Mouse (Mus musculus): ENCODE data around the gene Kras.

DNA sequence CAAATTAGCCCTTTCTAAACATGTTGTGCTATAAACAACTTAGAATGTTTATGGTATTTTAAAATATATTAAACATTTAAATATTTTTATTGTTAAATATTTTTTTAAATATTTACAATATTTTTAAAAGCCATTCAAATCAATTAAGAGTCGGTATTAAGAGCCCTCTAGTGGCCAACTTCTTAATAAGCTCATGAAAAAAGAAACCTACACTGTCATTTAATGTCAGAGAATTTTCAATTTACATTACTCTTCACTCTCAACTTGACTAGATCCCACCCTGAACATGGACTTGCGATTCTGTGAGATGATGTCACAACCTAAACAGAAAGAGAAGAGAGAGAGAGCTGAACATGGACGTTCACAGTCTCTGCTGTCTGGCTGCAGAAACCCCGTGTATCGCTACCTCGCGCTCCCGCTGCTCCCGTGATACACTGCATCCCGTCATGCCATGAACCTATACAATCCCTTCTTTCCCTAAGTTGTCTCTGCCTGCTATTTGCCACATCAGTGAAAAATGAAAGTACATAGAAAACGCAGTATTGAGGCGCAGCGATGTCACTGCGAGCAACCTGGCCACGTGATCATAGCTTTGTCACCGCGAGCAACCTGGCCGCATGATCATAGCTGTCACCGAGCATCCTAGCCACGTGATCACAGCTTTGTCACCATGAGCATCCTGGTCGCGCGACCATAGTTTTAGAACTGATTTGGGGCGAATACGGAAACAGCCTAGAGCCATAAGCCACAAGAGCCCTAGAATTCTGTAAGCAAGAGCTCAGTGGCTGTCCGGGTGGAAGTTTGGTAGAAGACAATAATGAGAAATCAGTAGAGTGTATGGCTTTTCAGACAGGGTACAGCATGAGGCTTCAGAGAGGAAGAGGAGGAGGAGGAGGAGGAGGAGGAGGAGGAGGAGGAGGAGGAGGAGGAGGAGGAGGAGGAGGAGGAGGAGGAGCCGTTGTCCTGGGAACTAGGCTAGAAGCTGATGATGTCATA lies 62.6 kb downstream of the Kras start:
- TF ChIP-seq CTCF (IDR thresholded peaks at IDR 0.05; ENCODE audit: low read depth, low read length): no peak
- TF ChIP-seq POLR2A (IDR thresholded peaks at IDR 0.05; ENCODE audit: insufficient read depth, low read length): no peak

Measured in ES-Bruce4 (cell line).